Mouse (Mus musculus): ENCODE results near the gene Vipr1.

The Vipr1 gene

GRCm38 (mm10) chr9:121635835-121636576, 6.5 kb upstream of the Vipr1 start:
- DNase-seq: peak; percentile 49

- DNase-seq: peak; percentile 82
Measured at GRCm38 (mm10) chr9:121639790-121640189, 2.7 kb upstream of the Vipr1 start.

GRCm38 (mm10) chr9:121641235-121641915, 1.1 kb upstream of the Vipr1 start:
- no peak for DNase-seq

GRCm38 (mm10) chr9:121642001-121642400, 515 bp upstream of the Vipr1 start, which contains the start of gene Lyzl4:
Gene Lyzl4, minus strand, starts transcription at chr9:121642096.
- peak; percentile 72 for DNase-seq

- no peak for DNase-seq
Measured at GRCm38 (mm10) chr9:121644855-121645254, 2.3 kb downstream of the Vipr1 start.

GRCm38 (mm10) chr9:121647026-121647425, 4.5 kb downstream of the Vipr1 start:
- no peak for DNase-seq

- no peak for DNase-seq
Measured at GRCm38 (mm10) chr9:121653668-121654067, 11.2 kb downstream of the Vipr1 start.

- no peak for DNase-seq
Measured at GRCm38 (mm10) chr9:121656322-121656721, 13.8 kb downstream of the Vipr1 start.

- no peak for DNase-seq
Measured at GRCm38 (mm10) chr9:121657143-121657542, 14.6 kb downstream of the Vipr1 start.

GRCm38 (mm10) chr9:121658248-121658647, 15.7 kb downstream of the Vipr1 start:
- no peak for DNase-seq

- no peak for DNase-seq
Measured at GRCm38 (mm10) chr9:121659791-121660190, 17.3 kb downstream of the Vipr1 start.

GRCm38 (mm10) chr9:121663467-121663866, 21.0 kb downstream of the Vipr1 start:
- DNase-seq: no peak

GRCm38 (mm10) chr9:121664104-121664503, 21.6 kb downstream of the Vipr1 start:
- no peak for DNase-seq

GRCm38 (mm10) chr9:121666957-121667630, 24.6 kb downstream of the Vipr1 start:
- peak; percentile 55 for DNase-seq

GRCm38 (mm10) chr9:121667822-121668221, 25.3 kb downstream of the Vipr1 start:
- DNase-seq: no peak

- no peak for DNase-seq
Measured at GRCm38 (mm10) chr9:121669348-121669791, 26.9 kb downstream of the Vipr1 start.

- no peak for DNase-seq
Measured at GRCm38 (mm10) chr9:121671300-121671699, 28.8 kb downstream of the Vipr1 start.

GRCm38 (mm10) chr9:121672311-121672710, 29.8 kb downstream of the Vipr1 start:
- DNase-seq: no peak

GRCm38 (mm10) chr9:121673716-121674115, 31.2 kb downstream of the Vipr1 start:
- DNase-seq: no peak

- DNase-seq: no peak
Measured at GRCm38 (mm10) chr9:121675011-121675410, 32.5 kb downstream of the Vipr1 start.

GRCm38 (mm10) chr9:121675556-121675955, 33.0 kb downstream of the Vipr1 start:
- DNase-seq: no peak

- DNase-seq: no peak
Measured at GRCm38 (mm10) chr9:121677069-121677468, 34.6 kb downstream of the Vipr1 start.

GRCm38 (mm10) chr9:121677476-121677875, 35.0 kb downstream of the Vipr1 start:
- no peak for DNase-seq

- DNase-seq: no peak
Measured at GRCm38 (mm10) chr9:121679549-121679948, 37.0 kb downstream of the Vipr1 start.

Measured in layer of hippocampus, adult 9-11 months (tissue).